Mouse (Mus musculus) right cerebral cortex, postnatal 4 days (tissue): ENCODE measurements around the gene Dclre1b.
A peak's percentile ranks its signal among the peaks of the same experiment; 100 is the strongest.
"Not testable (repeated sequence)": the region's sequence is repeated elsewhere in the genome, so short reads cannot be mapped to it uniquely, and the experiment has no call there.

Source experiments
- DNase-seq: peaks from one replicate; pipeline ENCODE4 v3.0.0-alpha.2; 2022

The Dclre1b gene

GRCm38 (mm10) chr3:103805671-103806070, 3.6 kb downstream of the Dclre1b start:
- no peak for DNase-seq

- DNase-seq: no peak
These were observed 6.4 kb downstream of the Dclre1b start for GRCm38 (mm10) chr3:103802861-103803260.

DNA sequence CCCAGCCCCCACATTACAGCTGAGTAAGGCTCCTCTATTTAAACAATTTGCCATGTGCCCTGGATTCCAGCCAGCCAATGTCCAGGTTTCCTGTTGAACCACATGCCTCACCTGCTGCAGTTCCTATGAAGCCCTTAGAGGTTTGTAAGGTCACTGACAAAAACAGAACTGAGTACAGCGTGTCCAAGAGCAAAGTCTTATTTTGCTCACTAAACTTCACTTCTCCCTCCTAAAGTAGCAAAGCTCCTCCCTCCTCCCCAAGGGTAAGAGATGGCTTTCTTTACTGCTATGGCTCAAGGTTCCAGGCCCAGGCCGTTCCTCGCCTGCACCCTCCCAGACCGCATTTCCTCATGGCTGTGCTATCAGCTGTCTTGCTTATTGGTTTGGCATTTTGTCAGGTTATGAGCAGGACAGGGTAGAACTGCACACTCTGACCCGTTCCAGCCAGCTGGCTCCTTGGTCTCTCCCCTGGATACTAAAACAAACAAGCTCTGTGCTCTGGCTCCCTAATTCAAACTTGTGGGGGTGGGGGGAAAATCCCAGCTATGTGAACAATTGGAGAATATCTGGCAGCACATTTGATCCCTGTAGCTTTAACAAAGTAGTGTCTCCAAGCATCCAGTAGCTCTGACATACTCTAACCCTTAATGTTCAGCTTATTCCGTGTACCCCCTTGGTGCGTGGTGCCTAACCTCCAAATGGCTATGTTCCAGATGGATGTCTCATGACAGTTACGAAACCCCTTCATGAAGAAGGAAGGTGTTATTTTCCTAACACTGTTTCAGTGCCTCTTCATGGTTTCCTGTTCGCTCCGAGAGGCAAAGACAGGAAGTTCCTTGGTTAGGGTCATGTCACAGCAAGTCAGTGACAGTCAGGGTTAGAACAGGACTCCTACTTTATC, 7.4 kb downstream of the Dclre1b start:
- no peak for DNase-seq

DNA sequence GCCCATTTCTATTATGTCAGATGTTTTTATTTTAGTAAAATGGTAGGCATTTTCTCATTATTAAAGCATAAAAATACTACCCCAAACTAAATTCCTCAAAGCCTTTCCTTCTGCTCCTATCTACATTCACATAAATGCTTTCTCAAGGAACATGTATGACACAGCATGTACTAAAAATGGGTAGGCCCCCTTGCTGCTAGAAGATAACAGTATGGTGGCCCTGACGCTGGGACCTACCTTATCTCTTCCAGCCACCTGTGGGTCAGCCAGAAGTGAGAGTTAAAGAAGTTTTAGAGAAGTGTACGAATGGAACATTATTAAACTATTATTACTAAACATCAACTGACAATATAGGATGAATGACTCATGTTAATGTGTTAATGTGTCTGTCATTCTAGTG, 9.7 kb downstream of the Dclre1b start:
- DNase-seq: no peak

- DNase-seq: no peak
These were observed 12.9 kb downstream of the Dclre1b start for GRCm38 (mm10) chr3:103796389-103796788.

- no peak for DNase-seq
These were observed 16.7 kb downstream of the Dclre1b start for GRCm38 (mm10) chr3:103792566-103792965.

DNA sequence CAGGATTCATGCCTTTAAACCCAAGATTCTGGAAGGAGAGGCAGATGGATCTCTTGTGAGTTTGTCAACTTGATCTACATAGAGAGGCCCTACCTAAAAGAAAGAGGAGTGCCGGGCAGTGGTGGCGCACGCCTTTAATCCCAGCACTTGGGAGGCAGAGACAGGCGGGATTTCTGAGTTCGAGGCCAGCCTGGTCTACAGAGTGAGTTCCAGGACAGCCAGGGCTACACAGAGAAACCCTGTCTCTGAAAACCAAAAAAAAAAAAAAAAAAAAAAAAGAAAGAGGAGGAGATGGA, 17.2 kb downstream of the Dclre1b start:
- not testable (repeated sequence) for DNase-seq

DNA sequence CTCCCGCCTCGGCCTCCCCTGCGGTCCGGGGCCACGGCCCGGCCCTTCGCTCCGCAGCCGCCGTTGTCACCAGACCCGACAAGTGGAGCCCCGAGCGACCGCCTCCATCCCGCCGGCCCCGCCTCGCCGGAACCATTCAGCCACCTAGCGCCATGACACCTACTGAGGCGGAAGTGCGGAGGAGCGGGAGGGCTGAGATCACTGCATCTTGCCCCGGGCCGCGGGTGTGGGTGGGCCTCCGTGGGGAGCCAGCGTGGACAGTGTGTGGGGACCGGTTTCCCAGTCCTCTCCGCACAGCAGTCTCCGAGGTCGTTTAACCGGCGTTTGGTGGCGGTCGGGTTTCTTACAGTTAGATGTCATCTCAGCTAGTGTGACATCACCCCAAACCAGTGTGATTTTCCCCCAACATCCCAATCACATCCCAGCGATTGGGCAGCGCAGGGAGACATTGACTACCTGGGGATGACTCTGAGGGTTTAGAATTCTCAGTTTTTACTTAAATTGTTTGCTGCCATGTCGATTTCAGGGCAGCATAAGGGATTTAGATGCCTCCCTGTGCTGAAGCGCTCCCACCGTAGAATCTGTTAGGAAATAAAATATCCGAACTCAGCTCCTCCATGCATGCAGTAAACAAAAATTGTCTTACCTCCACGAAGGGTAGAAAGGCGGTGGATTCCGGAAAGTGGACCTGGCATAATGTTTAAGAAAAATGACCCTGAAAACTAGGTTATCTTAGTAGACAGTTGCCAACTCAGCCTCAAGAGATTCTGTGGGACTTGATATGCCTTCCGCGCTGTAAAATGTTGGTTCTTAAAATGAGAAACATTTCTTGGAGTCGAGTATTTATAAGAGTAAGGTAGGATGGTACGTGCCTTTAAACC, 17.8 kb downstream of the Dclre1b start, which contains the start of gene Hipk1:
Hipk1 (minus strand) TSS at position 334 of the 881 bp plus-strand sequence.
- DNase-seq: peak; percentile 89

GRCm38 (mm10) chr3:103790346-103791145, 18.7 kb downstream of the Dclre1b start:
- peak; percentile 43 for DNase-seq

DNA sequence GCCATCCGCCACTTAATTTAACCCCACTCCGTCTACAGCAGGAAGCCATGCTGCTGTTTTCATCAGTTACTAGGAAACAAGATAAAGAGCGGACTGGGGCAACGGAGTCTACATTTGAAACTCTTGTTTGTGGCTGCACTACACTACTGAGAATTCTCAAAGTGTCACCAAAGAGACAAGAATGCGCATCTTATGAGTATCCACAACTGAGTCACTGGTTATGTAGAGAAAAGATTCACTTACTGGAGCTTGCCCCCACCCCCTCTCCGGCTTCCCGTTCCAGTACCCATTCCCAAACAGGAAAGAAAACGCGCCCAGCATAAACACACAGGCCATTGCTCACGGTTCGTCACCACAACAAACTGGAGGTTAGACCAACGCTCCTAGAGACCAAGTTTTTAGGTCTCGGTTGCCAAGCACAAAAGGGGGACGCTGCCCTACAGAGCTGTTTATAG, 19.3 kb downstream of the Dclre1b start:
- no peak for DNase-seq

GRCm38 (mm10) chr3:103789096-103789495, 20.1 kb downstream of the Dclre1b start:
- DNase-seq: no peak

DNA sequence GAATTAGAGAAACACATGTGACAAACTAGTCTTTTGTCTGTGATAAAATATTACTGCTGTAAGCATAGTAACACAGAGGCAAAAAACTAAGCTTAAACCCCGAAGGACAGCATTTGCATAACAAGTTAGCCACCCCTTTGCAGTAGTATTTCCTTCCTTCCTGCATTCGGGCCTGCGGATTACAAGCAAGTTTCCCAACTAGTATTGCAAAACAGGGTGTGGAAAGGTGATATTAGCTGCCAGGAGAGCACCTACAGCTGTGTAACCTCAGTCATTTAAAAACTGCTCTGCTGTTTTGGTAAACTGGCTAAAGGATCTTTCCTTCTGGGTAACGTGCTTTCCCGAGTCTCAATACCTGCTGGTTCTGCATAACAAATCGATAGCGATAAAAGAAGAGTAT, 22.0 kb downstream of the Dclre1b start:
- DNase-seq: no peak

GRCm38 (mm10) chr3:103782844-103783609, 26.2 kb downstream of the Dclre1b start:
- DNase-seq: no peak

DNA sequence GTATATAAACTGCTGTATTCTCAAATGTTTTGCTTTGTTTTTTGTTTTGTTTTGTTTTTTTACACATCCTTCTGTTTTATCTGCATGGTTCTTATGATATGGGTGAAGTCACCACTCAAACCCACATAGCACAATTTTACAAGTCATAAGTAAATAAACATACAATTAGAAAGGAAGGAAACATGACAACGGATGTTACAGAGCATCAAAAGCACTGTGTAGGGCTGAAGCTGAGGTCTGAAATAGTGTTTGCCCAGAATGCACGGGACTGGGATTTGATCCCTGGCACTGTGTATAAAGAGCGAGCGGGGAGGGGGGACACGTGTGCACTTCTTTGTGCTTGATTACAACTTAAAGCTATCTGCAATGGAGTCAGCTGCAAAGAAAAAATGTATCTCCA, 28.5 kb downstream of the Dclre1b start:
- DNase-seq: no peak

- DNase-seq: no peak
These were observed 29.0 kb downstream of the Dclre1b start for GRCm38 (mm10) chr3:103780271-103780670.

DNA sequence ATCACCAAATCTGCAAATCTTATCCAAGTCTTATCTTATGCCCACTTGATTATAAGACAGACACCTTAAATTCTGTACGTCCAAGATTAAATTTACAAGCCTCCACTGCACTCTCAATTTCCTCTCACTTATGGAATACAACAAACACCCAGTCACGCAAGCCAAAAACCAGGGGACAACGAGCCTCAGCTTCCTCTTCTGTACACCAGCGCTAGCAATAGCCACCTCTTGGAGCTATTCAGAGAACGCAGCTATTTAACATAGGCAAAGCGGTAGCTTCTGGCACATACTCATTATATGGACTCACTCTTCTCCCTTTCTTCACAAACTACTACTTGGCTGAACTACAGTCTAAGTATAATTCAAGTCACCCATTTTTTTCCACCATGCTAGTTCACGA, 30.1 kb downstream of the Dclre1b start:
- DNase-seq: no peak

DNA sequence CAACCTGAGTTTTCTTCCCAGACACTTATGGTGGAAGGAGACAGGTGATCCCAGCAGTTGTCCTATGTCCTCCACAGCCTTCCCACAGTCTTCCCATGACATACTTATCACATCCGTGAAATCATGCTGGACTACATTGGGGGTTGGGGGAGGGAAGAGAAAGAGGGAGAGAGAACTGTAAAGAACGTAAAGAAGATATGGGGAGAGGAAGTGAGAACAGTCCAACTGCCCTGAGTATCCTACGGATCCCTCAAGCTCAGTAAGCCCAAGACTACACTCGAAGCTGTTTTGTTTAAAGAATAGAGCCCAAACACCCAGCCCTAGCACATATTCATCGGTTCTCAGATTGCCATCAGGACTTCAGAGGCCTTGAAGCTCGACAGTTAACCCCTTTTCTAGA, 30.6 kb downstream of the Dclre1b start:
- no peak for DNase-seq

- DNase-seq: no peak
These were observed 31.3 kb downstream of the Dclre1b start for GRCm38 (mm10) chr3:103777940-103778339.

DNA sequence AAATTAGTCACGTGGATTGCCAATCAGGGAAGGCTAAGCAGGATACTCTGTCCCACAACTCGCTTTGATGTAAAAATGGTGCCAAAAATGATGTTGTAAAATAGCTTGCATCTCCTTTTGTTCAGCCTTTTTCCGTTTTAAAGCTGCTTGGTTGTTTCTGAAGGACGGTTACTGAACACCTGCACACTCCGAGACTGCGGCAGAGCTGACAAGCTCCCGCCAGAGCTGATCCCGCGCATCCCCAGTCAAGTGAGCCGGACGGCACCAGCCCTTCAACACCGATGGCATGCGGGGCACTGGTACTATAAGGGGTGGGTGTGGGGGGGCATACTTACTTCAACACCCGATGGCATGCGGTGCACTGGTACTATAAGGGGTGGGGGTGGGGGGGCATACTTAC, 35.2 kb downstream of the Dclre1b start:
- no peak for DNase-seq

DNA sequence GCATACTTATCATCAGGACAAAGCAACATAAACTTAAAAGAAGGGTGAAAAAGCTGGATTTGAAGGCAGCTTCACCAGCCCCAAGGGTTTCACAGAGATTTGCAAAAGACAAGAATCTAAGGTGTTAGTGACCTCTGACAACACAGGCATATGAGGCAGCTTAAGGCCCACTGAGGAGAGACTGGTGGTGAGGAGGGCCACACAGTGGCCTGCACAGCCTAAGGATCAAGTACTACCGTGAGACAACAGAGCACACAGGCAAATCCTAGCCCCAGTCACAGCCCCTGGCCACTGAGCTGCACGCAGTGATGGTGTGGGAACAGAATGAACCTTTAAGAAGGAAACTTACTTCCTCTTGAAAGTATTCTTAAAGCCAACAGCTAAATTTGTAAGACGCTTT, 35.7 kb downstream of the Dclre1b start:
- DNase-seq: no peak

GRCm38 (mm10) chr3:103772846-103773245, 36.4 kb downstream of the Dclre1b start:
- no peak for DNase-seq

DNA sequence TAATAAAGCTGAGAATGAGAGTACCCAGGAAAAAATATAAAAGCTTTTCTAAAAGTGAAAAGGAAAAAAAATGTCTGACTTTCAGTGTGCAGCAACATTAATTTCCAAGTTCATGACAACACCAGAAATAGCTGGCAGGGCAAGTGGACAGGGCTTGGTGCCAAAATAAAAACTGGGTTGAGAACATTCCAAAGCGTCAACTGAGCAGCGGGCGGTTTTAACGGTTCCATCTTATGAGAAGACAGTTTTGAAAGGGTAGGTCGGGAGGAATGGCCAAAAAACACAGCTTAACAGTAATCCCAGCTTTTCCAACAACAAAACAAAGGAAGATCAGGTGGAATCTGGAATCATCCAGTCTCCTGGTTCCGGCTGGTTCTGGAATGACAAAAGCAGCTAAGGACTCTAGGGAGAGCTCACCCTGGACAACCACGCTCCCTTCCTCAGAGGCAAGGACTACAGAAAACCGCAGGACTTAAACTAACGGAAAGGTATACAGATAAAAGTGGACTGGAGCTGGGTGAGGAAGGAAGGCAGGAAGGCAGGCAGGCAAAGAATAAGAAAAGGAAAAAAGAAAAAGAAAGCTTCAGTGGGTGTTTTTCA, 37.6 kb downstream of the Dclre1b start:
- no peak for DNase-seq
